Comparison of ENCODE assay signal across 8 mouse cellular contexts in the genomic region with DNA sequence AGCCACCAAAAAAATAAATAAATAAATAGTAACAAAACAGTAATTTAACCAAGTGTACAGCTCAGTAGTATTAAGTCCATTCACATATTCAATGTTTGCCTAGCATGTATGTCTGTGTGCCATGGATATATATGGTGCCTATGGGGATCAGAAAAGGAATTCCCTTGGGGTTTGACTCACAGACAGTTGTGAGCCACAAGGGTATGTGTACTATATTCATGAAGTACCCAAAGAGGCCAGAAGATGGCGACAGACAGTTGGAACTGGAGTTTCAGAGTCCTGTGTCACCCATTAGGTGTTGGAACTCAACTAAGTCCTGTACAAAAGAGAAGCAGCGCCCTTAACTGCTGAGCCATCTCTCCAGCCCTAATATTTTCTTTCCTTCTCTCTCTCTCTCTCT. TPM values are rescaled to one million over a fixed set of nuclear protein-coding genes. Genes with fewer than 3 reads are reported as not detected.
DNase-seq lines count a peak whose midpoint lies in the region; ATAC-seq and TF ChIP-seq lines count a peak whose summit lies in the region.

No protein-coding gene starts in this region.

- H3K27ac ChIP-seq in limb, embryonic 10.5 days, result no peak overlapping the region
- no peak overlapping the region for H3K27ac ChIP-seq in midbrain, embryonic 14.5 days (replicated peaks; ENCODE audit: low read depth, low read length)
- H3K27ac ChIP-seq in stomach, postnatal 0 days (replicated peaks), result no peak overlapping the region

- H3K27me3 ChIP-seq in limb, embryonic 10.5 days (ENCODE audit: low read depth, poor library complexity, severe bottlenecking), result no peaks in the 10 kb centered on the region
- H3K27me3 ChIP-seq in midbrain, embryonic 14.5 days (ENCODE audit: control insufficient read depth, insufficient read depth, low read length), result no peaks in the 10 kb centered on the region
- H3K27me3 ChIP-seq in stomach, postnatal 0 days (ENCODE audit: control insufficient read depth, insufficient read depth, low read length), result no peaks in the 10 kb centered on the region

- peaks cover 50% of the 10 kb centered on the region for H3K36me3 ChIP-seq in limb, embryonic 10.5 days
- H3K36me3 ChIP-seq in midbrain, embryonic 14.5 days (ENCODE audit: control insufficient read depth, insufficient read depth, low read length), result peaks cover 26% of the 10 kb centered on the region
- H3K36me3 ChIP-seq in stomach, postnatal 0 days (ENCODE audit: control insufficient read depth, insufficient read depth, low read length), result no peaks in the 10 kb centered on the region; the same call in 1 of the 2 replicates

- peak; percentile 73 for DNase-seq in ovary, postnatal 14 days (ENCODE audit: low spot score)
- no peak for DNase-seq in ovary, adult 18-20 months (ENCODE audit: low spot score)
- DNase-seq in c-Kit-positive CD71-positive TER-119-positive erythroid progenitor cells, embryonic 14.5 days (ENCODE audit: low spot score), result peak; percentile 90
- DNase-seq in forelimb bud, embryonic 11.5 days (ENCODE audit: low read depth, low spot score), result peak; percentile 85
- peak; percentile 95 for DNase-seq in induced T-regulatory cell, adult 2 months (ENCODE audit: low read depth)
- peak; percentile 49 for DNase-seq in limb, embryonic 10.5 days (ENCODE audit: low spot score)
- peak; percentile 87 for DNase-seq in midbrain, embryonic 14.5 days
- DNase-seq in stomach, postnatal 0 days (ENCODE audit: low spot score), result peak; percentile 66

- 41% methylated on average over 2 of the region's 2 CpGs for WGBS in limb, embryonic 10.5 days
- 30% methylated on average over 2 of the region's 2 CpGs for WGBS in midbrain, embryonic 14.5 days
- WGBS in stomach, postnatal 0 days, result 49% methylated on average over 2 of the region's 2 CpGs

- peak; percentile 90 for TF ChIP-seq CTCF in stomach, postnatal 0 days (IDR thresholded peaks at IDR 0.05; ENCODE audit: low read depth)

- H3K4me1 ChIP-seq in limb, embryonic 10.5 days, result no peaks in the 10 kb centered on the region
- no peaks in the 10 kb centered on the region for H3K4me1 ChIP-seq in midbrain, embryonic 14.5 days (ENCODE audit: control insufficient read depth, insufficient read depth, low read length)
- H3K4me1 ChIP-seq in stomach, postnatal 0 days (replicated peaks; ENCODE audit: control insufficient read depth, insufficient read depth), result no peaks in the 10 kb centered on the region

- H3K9ac ChIP-seq in midbrain, embryonic 14.5 days (replicated peaks; ENCODE audit: low read length), result no peak overlapping the region
- no peak overlapping the region for H3K9ac ChIP-seq in stomach, postnatal 0 days (ENCODE audit: low read length)

- ATAC-seq in midbrain, embryonic 14.5 days (ENCODE audit: low FRiP score, low TSS enrichment), result no peak; the same call in 1 of the 2 replicates
- peak; percentile 77 for ATAC-seq in stomach, postnatal 0 days (ENCODE audit: low FRiP score, low TSS enrichment)

- no peak overlapping the region for H3K4me2 ChIP-seq in midbrain, embryonic 14.5 days (ENCODE audit: low read length)
- H3K4me2 ChIP-seq in stomach, postnatal 0 days (replicated peaks; ENCODE audit: low read depth), result no peak overlapping the region

- no peaks in the 10 kb centered on the region for H3K9me3 ChIP-seq in limb, embryonic 10.5 days (replicated peaks)
- H3K9me3 ChIP-seq in midbrain, embryonic 14.5 days (ENCODE audit: control insufficient read depth, low read length), result no peaks in the 10 kb centered on the region
- H3K9me3 ChIP-seq in stomach, postnatal 0 days (ENCODE audit: control insufficient read depth, low read length), result no peaks in the 10 kb centered on the region

- H3K4me3 ChIP-seq in limb, embryonic 10.5 days, result no peak overlapping the region
- no peak overlapping the region for H3K4me3 ChIP-seq in midbrain, embryonic 14.5 days (replicated peaks; ENCODE audit: low read depth, low read length)
- no peak overlapping the region for H3K4me3 ChIP-seq in stomach, postnatal 0 days (ENCODE audit: low read depth, low read length)

- TF ChIP-seq EP300 in stomach, postnatal 0 days (optimal IDR thresholded peaks at IDR 0.05), result no peak

RNA-seq across cellular contexts. Expression of a gene that starts 6.1 kb away (rescaled TPM):
- polyA plus RNA-seq in limb, embryonic 10.5 days (2016; fragmentation: Nextera tagmentation; extraction: Ambion mirVana), result 73.6 and 77.1 TPM in 2 replicates
- 34.0 and 44.1 TPM in 2 replicates for polyA plus RNA-seq in midbrain, embryonic 14.5 days (2014; fragmentation: Nextera tagmentation; extraction: Ambion mirVana)
- 12.9 and 13.8 TPM in 2 replicates for polyA plus RNA-seq in stomach, postnatal 0 days (2015; fragmentation: Nextera tagmentation; extraction: Ambion mirVana)

RNA-seq across cellular contexts. Expression of a gene that starts 9.5 kb away (rescaled TPM):
- 357 and 376 TPM in 2 replicates for polyA plus RNA-seq in limb, embryonic 10.5 days (2016; fragmentation: Nextera tagmentation; extraction: Ambion mirVana)
- 271 and 314 TPM in 2 replicates for polyA plus RNA-seq in midbrain, embryonic 14.5 days (2014; fragmentation: Nextera tagmentation; extraction: Ambion mirVana)
- polyA plus RNA-seq in stomach, postnatal 0 days (2015; fragmentation: Nextera tagmentation; extraction: Ambion mirVana), result 283 and 301 TPM in 2 replicates

RNA-seq across cellular contexts. Expression of a gene that starts 20.3 kb away (rescaled TPM):
- polyA plus RNA-seq in limb, embryonic 10.5 days (2016; fragmentation: Nextera tagmentation; extraction: Ambion mirVana), result 8.8 and 10.5 TPM in 2 replicates
- 3.1 and 3.9 TPM in 2 replicates for polyA plus RNA-seq in midbrain, embryonic 14.5 days (2014; fragmentation: Nextera tagmentation; extraction: Ambion mirVana)
- polyA plus RNA-seq in stomach, postnatal 0 days (2015; fragmentation: Nextera tagmentation; extraction: Ambion mirVana), result 2.3 and 3.2 TPM in 2 replicates

RNA-seq across cellular contexts. Expression of a gene that starts 30.0 kb away (rescaled TPM):
- 7.9 and 11.4 TPM in 2 replicates for polyA plus RNA-seq in limb, embryonic 10.5 days (2016; fragmentation: Nextera tagmentation; extraction: Ambion mirVana)
- 11.1 and 14.9 TPM in 2 replicates for polyA plus RNA-seq in midbrain, embryonic 14.5 days (2014; fragmentation: Nextera tagmentation; extraction: Ambion mirVana)
- 14.2 and 14.8 TPM in 2 replicates for polyA plus RNA-seq in stomach, postnatal 0 days (2015; fragmentation: Nextera tagmentation; extraction: Ambion mirVana)

RNA-seq across cellular contexts. Expression of a gene that starts 32.0 kb away (rescaled TPM):
- polyA plus RNA-seq in limb, embryonic 10.5 days (2016; fragmentation: Nextera tagmentation; extraction: Ambion mirVana), result 24.3 and 24.5 TPM in 2 replicates
- 34.7 and 68.9 TPM in 2 replicates for polyA plus RNA-seq in midbrain, embryonic 14.5 days (2014; fragmentation: Nextera tagmentation; extraction: Ambion mirVana)
- 33.4 and 37.6 TPM in 2 replicates for polyA plus RNA-seq in stomach, postnatal 0 days (2015; fragmentation: Nextera tagmentation; extraction: Ambion mirVana)
